Mouse (Mus musculus) C2C12 (cell line): ENCODE data around the gene Nbeal2. TPM values are rescaled to one million over a fixed set of nuclear protein-coding genes. Genes with fewer than 3 reads are reported as not detected.

Experiments
- H3K27me3 ChIP-seq: one replicate; pipeline ENCODE4 v1.6.1; 2011; ENCODE audit not compliant: control insufficient read depth, insufficient read depth, insufficient read length
- H3K36me3 ChIP-seq: one replicate; pipeline ENCODE4 v1.6.1; 2011; ENCODE audit not compliant: control insufficient read depth, insufficient read depth
- H3K4me3 ChIP-seq: one replicate; pipeline ENCODE4 v1.5.1; 2011; ENCODE audit warnings: mild to moderate bottlenecking, control low read depth; ENCODE audit not compliant: poor library complexity, insufficient read depth, severe bottlenecking
- H3K79me2 ChIP-seq: one replicate; pipeline ENCODE4 v1.6.1; 2011; ENCODE audit not compliant: control insufficient read depth, insufficient read depth
- H3K79me3 ChIP-seq: one replicate; pipeline ENCODE4 v1.6.1; 2011; ENCODE audit warnings: low read depth, control low read depth
- H3ac ChIP-seq: one replicate; pipeline ENCODE3; 2011; ENCODE audit warnings: low read depth; ENCODE audit not compliant: control insufficient read depth, insufficient read length
- CEBPB ChIP-seq: IDR thresholded peaks from one replicate; pipeline ENCODE4 v1.6.1; 2011; ENCODE audit warnings: low read depth, mild to moderate bottlenecking, control low read depth, moderate library complexity
- CTCF ChIP-seq: IDR thresholded peaks from one replicate; pipeline ENCODE4 v1.5.1; 2011; ENCODE audit not compliant: control insufficient read depth, insufficient read depth, insufficient read length
- FOSL1 ChIP-seq: IDR thresholded peaks from one replicate; pipeline ENCODE4 v1.8.0; 2011; ENCODE audit warnings: mild to moderate bottlenecking, low read length; ENCODE audit not compliant: poor library complexity, insufficient read depth, severe bottlenecking
- MAX ChIP-seq: IDR thresholded peaks from one replicate; pipeline ENCODE4 v1.6.1; 2011; ENCODE audit warnings: mild to moderate bottlenecking, control low read depth
- MYOD1 ChIP-seq: IDR thresholded peaks from one replicate; pipeline ENCODE4 v1.6.1; 2011; ENCODE audit warnings: low read depth; ENCODE audit not compliant: control insufficient read depth, insufficient read length
- MYOG ChIP-seq: IDR thresholded peaks from one replicate; pipeline ENCODE4 v1.6.1; 2011; ENCODE audit not compliant: control insufficient read depth, insufficient read length; ENCODE audit errors: extremely low read depth
- USF1 ChIP-seq: IDR thresholded peaks from one replicate; pipeline ENCODE4 v1.6.1; 2011; ENCODE audit warnings: low read depth, mild to moderate bottlenecking, control low read depth, moderate library complexity
- polyA plus RNA-seq: library from polyadenylated mRNA; unstranded; fragments of >200 nt; fragmentation: generic; extraction: Trizol; gene quantifications from one replicate; pipeline ENCODE4 v1.2.1, GENCODE M21; 2012; ENCODE audit warnings: missing spikeins

The Nbeal2 gene
- polyA plus RNA-seq, 1 experiment, result 3.3 TPM

GRCm38 (mm10) chr9:110681817-110682216 is 27.9 kb upstream of the Nbeal2 start:
- peaks cover 39% of the 10 kb centered on the region for H3K79me3 ChIP-seq
- H3K36me3 ChIP-seq, result no peaks in the 10 kb centered on the region
- no peak overlapping the region for H3K4me3 ChIP-seq
- H3K79me2 ChIP-seq, result peaks cover 78% of the 10 kb centered on the region
- H3ac ChIP-seq, result no peak overlapping the region
- no peaks in the 10 kb centered on the region for H3K27me3 ChIP-seq
- TF ChIP-seq CEBPB (no peak), FOSL1 (no peak), CTCF (no peak), MAX (no peak), USF1 (no peak), MYOD1 (no peak), MYOG (no peak)

- no peak overlapping the region for H3ac ChIP-seq
- H3K27me3 ChIP-seq, result no peaks in the 10 kb centered on the region
- no peaks in the 10 kb centered on the region for H3K36me3 ChIP-seq
- peaks cover 78% of the 10 kb centered on the region for H3K79me2 ChIP-seq
- TF ChIP-seq FOSL1 (peak; percentile 60), MYOD1 (no peak), CEBPB (peak; percentile 13)
- no peak overlapping the region for H3K4me3 ChIP-seq
- peaks cover 43% of the 10 kb centered on the region for H3K79me3 ChIP-seq
Observed at GRCm38 (mm10) chr9:110680736-110681507, 27.0 kb upstream of the Nbeal2 start.

- H3K79me3 ChIP-seq, result peaks cover 54% of the 10 kb centered on the region
- H3K79me2 ChIP-seq, result peaks cover 92% of the 10 kb centered on the region
- no peak overlapping the region for H3K4me3 ChIP-seq
- H3ac ChIP-seq, result no peak overlapping the region
- no peak for TF ChIP-seq CEBPB
- no peak for TF ChIP-seq CTCF
- TF ChIP-seq USF1, result no peak
- no peak for TF ChIP-seq MAX
- TF ChIP-seq MYOD1, result no peak
- no peak for TF ChIP-seq FOSL1
- no peak for TF ChIP-seq MYOG
- no peaks in the 10 kb centered on the region for H3K36me3 ChIP-seq
- no peaks in the 10 kb centered on the region for H3K27me3 ChIP-seq
Observed at GRCm38 (mm10) chr9:110678886-110679285, 24.9 kb upstream of the Nbeal2 start.

GRCm38 (mm10) chr9:110676492-110676911 is 22.5 kb upstream of the Nbeal2 start:
- peaks cover 53% of the 10 kb centered on the region for H3K79me3 ChIP-seq
- H3ac ChIP-seq, result no peak overlapping the region
- peaks cover 92% of the 10 kb centered on the region for H3K79me2 ChIP-seq
- H3K27me3 ChIP-seq, result no peaks in the 10 kb centered on the region
- H3K4me3 ChIP-seq, result no peak overlapping the region
- TF ChIP-seq CEBPB (no peak), MAX (no peak), FOSL1 (no peak), USF1 (no peak), MYOG (no peak)
- H3K36me3 ChIP-seq, result no peaks in the 10 kb centered on the region

GRCm38 (mm10) chr9:110673107-110673752 is 19.3 kb upstream of the Nbeal2 start:
- Histone ChIP-seq H3ac (no peak overlapping the region), H3K36me3 (no peaks in the 10 kb centered on the region), H3K4me3 (no peak overlapping the region), H3K79me2 (peaks cover 98% of the 10 kb centered on the region), H3K27me3 (no peaks in the 10 kb centered on the region), H3K79me3 (peaks cover 43% of the 10 kb centered on the region)
- TF ChIP-seq MYOD1, result no peak
- no peak for TF ChIP-seq FOSL1
- TF ChIP-seq MYOG, result no peak
- no peak for TF ChIP-seq USF1
- TF ChIP-seq CTCF, result no peak
- TF ChIP-seq CEBPB, result no peak
- no peak for TF ChIP-seq MAX

GRCm38 (mm10) chr9:110672462-110673106 is 18.6 kb upstream of the Nbeal2 start:
- H3K27me3 ChIP-seq, result no peaks in the 10 kb centered on the region
- peaks cover 38% of the 10 kb centered on the region for H3K79me3 ChIP-seq
- TF ChIP-seq FOSL1 (no peak), CTCF (peak; percentile 66)
- H3K36me3 ChIP-seq, result no peaks in the 10 kb centered on the region
- H3ac ChIP-seq, result no peak overlapping the region
- H3K79me2 ChIP-seq, result peaks cover 98% of the 10 kb centered on the region
- H3K4me3 ChIP-seq, result no peak overlapping the region
